Mouse (Mus musculus): ENCODE results near the gene Prss53.

DNA sequence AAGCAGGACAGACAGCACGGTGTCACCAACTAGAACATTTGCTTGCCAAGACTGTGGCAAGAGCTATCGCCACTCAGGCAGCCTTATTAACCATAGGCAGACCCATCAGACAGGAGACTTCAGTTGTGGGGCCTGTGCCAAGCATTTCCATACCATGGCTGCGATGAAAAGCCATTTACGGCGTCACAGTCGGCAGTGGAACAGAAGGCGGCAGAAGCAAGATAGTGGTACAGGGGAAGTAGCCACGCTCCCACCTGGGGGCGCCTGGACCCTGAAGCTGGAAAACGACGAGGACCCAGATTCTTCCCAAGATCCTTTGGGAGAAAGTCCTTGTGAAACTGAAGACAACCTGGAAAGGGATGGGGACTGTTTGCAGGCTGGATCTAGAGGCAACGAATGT, 10.3 kb downstream of the Prss53 start:
- TF ChIP-seq HCFC1 (IDR thresholded peaks at IDR 0.05; ENCODE audit: borderline replicate concordance, insufficient read depth, low read length) = no peak
- no peak for TF ChIP-seq ZNF384 (IDR thresholded peaks at IDR 0.05; ENCODE audit: low read depth, low read length)

All from ES-E14 (cell line).